Mouse (Mus musculus): ENCODE measurements at regions not wholly inside any gene's neighbourhood (a gene's known extent, or its start where the extent isn't known, plus 50 kb on each side); places are given as distances from the start of the nearest gene placed in this dataset.

DNA sequence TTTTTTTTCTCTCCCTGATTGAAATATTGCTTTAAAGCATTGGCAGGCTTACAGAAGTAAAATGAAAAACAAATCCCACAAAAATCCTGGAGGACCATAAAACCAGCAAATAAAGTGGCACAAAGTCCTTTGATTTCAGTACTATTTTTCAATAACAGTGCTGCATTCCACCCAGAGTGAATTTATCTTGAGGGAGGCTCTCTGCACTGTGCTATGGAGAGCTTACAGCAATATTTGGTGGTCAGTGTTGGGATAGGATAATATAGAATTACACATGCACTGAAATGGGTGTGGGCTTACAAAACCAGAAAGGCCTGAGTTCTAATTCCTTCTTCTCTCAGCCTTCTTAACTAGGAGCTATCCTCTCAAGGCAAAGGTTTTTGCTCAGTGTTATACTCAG, 211.6 kb downstream of the Emx2 start:
- no peak for TF ChIP-seq CHD1 (IDR thresholded peaks at IDR 0.05; ENCODE audit: low read depth, low read length)
- no peak for TF ChIP-seq CHD2 (IDR thresholded peaks at IDR 0.05; ENCODE audit: low read length)
- TF ChIP-seq JUND (conservative IDR thresholded peaks at IDR 0.05; ENCODE audit: low read depth, low read length): no peak
- no peak for TF ChIP-seq RAD21 (IDR thresholded peaks at IDR 0.05; ENCODE audit: low read depth, low read length)
- no peak for TF ChIP-seq MYC (IDR thresholded peaks at IDR 0.05; ENCODE audit: low read depth, low read length)
- no peak for TF ChIP-seq KAT2A (IDR thresholded peaks at IDR 0.05; ENCODE audit: insufficient replicate concordance, low read length)
- TF ChIP-seq UBTF (IDR thresholded peaks at IDR 0.05; ENCODE audit: low read depth, low read length): no peak
- no peak for TF ChIP-seq NELFE (IDR thresholded peaks at IDR 0.05; ENCODE audit: low read depth, low read length)
- in situ Hi-C loops (cut with MboI; ENCODE audit: low pct_ligation_motif_present, low pct_unique_long_range_greater_than_20kb, low sequenced_read_pairs): no loop called here
- Histone ChIP-seq H3K4me1 (ENCODE audit: control insufficient read depth in 1 of 2, insufficient read depth in 2 of 2) (no peaks in the 10 kb centered on the region), H3K79me2 (replicated peaks; ENCODE audit: control insufficient read depth, extremely low read depth, insufficient read depth, poor library complexity, severe bottlenecking) (no peaks in the 10 kb centered on the region), H3K4me3 (replicated peaks in 1 of 3; ENCODE audit: low read depth in 2 of 3, low read length in 2 of 3, poor library complexity in 1 of 3) (no peak overlapping the region), H3K4me2 (ENCODE audit: insufficient read depth, low read depth, poor library complexity, severe bottlenecking) (no peak overlapping the region), H3K27me3 (replicated peaks) (no peaks in the 10 kb centered on the region), H3K9me3 (replicated peaks; ENCODE audit: low read length) (no peaks in the 10 kb centered on the region), H3K9ac (ENCODE audit: insufficient read depth, low read depth) (no peak overlapping the region), H3K27ac (ENCODE audit: insufficient read depth, low read depth) (no peak overlapping the region), H3K36me3 (replicated peaks in 1 of 2; ENCODE audit: control insufficient read depth in 1 of 2, insufficient read depth in 1 of 2, low read length in 1 of 2) (no peaks in the 10 kb centered on the region)
- no peak for DNase-seq (ENCODE audit: extremely low read depth)
- dilution Hi-C loops (cut with MboI; ENCODE audit: extremely low pct_ligation_motif_present, extremely low pct_unique_long_range_greater_than_20kb, low sequenced_read_pairs): no loop called here

DNA sequence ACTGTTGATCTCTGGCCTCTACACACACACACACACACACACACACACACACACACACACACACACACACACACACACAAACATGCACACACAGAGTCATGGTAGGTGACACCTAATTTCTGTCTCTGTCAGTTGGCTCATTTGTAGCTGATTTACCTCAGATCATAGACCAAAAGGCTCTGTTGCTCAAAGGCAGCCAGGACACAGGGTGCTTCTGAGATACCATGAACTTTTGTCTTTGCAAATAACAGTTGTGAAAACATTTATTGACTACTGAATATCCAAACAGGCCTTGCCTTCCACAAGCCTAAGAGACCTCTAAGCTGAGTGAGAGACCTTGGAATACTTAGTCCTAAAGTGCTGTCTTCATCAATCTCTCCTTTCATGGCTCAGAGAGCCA, 215.4 kb downstream of the Emx2 start:
- H3K4me2 ChIP-seq (ENCODE audit: insufficient read depth, low read depth, poor library complexity, severe bottlenecking): no peak overlapping the region
- in situ Hi-C loops (cut with MboI; ENCODE audit: low pct_ligation_motif_present, low pct_unique_long_range_greater_than_20kb, low sequenced_read_pairs) (no loop called here), dilution Hi-C loops (cut with MboI; ENCODE audit: extremely low pct_ligation_motif_present, extremely low pct_unique_long_range_greater_than_20kb, low sequenced_read_pairs) (no loop called here)

DNA sequence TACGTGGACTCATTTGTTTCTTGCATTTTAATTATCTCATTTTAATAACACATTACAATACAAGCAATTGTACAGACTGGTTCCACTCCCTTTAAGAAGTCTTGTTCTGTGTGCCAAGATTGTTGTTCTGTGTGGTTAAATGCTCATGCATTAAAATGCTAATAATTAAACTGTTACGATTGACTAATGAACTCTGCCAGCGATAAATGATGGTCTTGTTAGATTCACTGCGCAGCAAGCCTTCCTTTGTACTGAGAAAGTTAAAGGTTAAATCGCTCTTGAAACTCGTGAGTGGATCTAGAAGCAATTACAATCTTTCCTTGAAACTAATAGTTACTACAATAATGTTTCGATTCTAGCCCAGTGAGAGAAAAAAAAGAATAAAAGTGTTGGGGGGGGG, 221.0 kb downstream of the Emx2 start:
- Histone ChIP-seq H3K9ac (ENCODE audit: insufficient read depth, low read depth) (no peak overlapping the region), H3K9me3 (replicated peaks; ENCODE audit: low read length) (no peaks in the 10 kb centered on the region), H3K79me2 (replicated peaks; ENCODE audit: control insufficient read depth, extremely low read depth, insufficient read depth, poor library complexity, severe bottlenecking) (no peaks in the 10 kb centered on the region), H3K4me1 (ENCODE audit: control insufficient read depth in 1 of 2, insufficient read depth in 2 of 2) (no peaks in the 10 kb centered on the region), H3K4me2 (ENCODE audit: insufficient read depth, low read depth, poor library complexity, severe bottlenecking) (no peak overlapping the region), H3K4me3 (replicated peaks in 1 of 3; ENCODE audit: low read depth in 2 of 3, low read length in 2 of 3, poor library complexity in 1 of 3) (no peak overlapping the region), H3K27ac (ENCODE audit: insufficient read depth, low read depth) (no peak overlapping the region), H3K36me3 (replicated peaks in 1 of 2; ENCODE audit: control insufficient read depth in 1 of 2, insufficient read depth in 1 of 2, low read length in 1 of 2) (no peaks in the 10 kb centered on the region), H3K27me3 (replicated peaks) (no peaks in the 10 kb centered on the region)
- DNase-seq (ENCODE audit: extremely low read depth): no peak
- in situ Hi-C loops (cut with MboI; ENCODE audit: low pct_ligation_motif_present, low pct_unique_long_range_greater_than_20kb, low sequenced_read_pairs) (no loop called here), dilution Hi-C loops (cut with MboI; ENCODE audit: extremely low pct_ligation_motif_present, extremely low pct_unique_long_range_greater_than_20kb, low sequenced_read_pairs) (no loop called here)
- TF ChIP-seq RCOR1 (conservative IDR thresholded peaks at IDR 0.05; ENCODE audit: low read depth, low read length): no peak
- TF ChIP-seq BHLHE40 (IDR thresholded peaks at IDR 0.05; ENCODE audit: low read depth, low read length): no peak

More for the DNA sequence above, 215.4 kb downstream of the Emx2 start:
- Histone ChIP-seq H3K79me2 (replicated peaks; ENCODE audit: control insufficient read depth, extremely low read depth, insufficient read depth, poor library complexity, severe bottlenecking) (no peaks in the 10 kb centered on the region), H3K9ac (ENCODE audit: insufficient read depth, low read depth) (no peak overlapping the region), H3K9me3 (replicated peaks; ENCODE audit: low read length) (no peaks in the 10 kb centered on the region), H3K27ac (ENCODE audit: insufficient read depth, low read depth) (no peak overlapping the region), H3K4me3 (replicated peaks in 1 of 3; ENCODE audit: low read depth in 2 of 3, low read length in 2 of 3, poor library complexity in 1 of 3) (no peak overlapping the region), H3K27me3 (replicated peaks) (no peaks in the 10 kb centered on the region), H3K4me1 (ENCODE audit: control insufficient read depth in 1 of 2, insufficient read depth in 2 of 2) (no peaks in the 10 kb centered on the region), H3K36me3 (replicated peaks in 1 of 2; ENCODE audit: control insufficient read depth in 1 of 2, insufficient read depth in 1 of 2, low read length in 1 of 2) (no peaks in the 10 kb centered on the region)
- no peak for DNase-seq (ENCODE audit: extremely low read depth)
- TF ChIP-seq MXI1 (IDR thresholded peaks at IDR 0.05; ENCODE audit: low read depth, low read length): no peak
- no peak for TF ChIP-seq HCFC1 (IDR thresholded peaks at IDR 0.05; ENCODE audit: low read depth, low read length)
- TF ChIP-seq NELFE (IDR thresholded peaks at IDR 0.05; ENCODE audit: low read depth, low read length): no peak
- no peak for TF ChIP-seq IRF4 (IDR thresholded peaks at IDR 0.05; ENCODE audit: low read depth, low read length)
- TF ChIP-seq POLR2AphosphoS2 (IDR thresholded peaks at IDR 0.05; ENCODE audit: low read depth, low read length): no peak
- no peak for TF ChIP-seq MYC (IDR thresholded peaks at IDR 0.05; ENCODE audit: low read depth, low read length)
- no peak for TF ChIP-seq KAT2A (IDR thresholded peaks at IDR 0.05; ENCODE audit: insufficient replicate concordance, low read length)
- TF ChIP-seq PAX5 (IDR thresholded peaks at IDR 0.05; ENCODE audit: low read length): no peak
- TF ChIP-seq SMC3 (IDR thresholded peaks at IDR 0.05; ENCODE audit: low read depth, low read length): no peak
- TF ChIP-seq CHD2 (IDR thresholded peaks at IDR 0.05; ENCODE audit: low read length): no peak
